Mouse (Mus musculus): ENCODE results near the gene Hist1h4c. TPM values are rescaled to one million over a fixed set of nuclear protein-coding genes. Genes with fewer than 3 reads are reported as not detected.
A peak's percentile ranks its signal among the peaks of the same experiment; 100 is the strongest.
"Not testable (repeated sequence)": the region's sequence is repeated elsewhere in the genome, so short reads cannot be mapped to it uniquely, and the experiment has no call there.

Gene Hist1h4c
- polyA plus RNA-seq, 1 experiment from 2014 or later: 3.2 TPM

- no peaks in the 10 kb centered on the region for H3K4me1 ChIP-seq (replicated peaks; ENCODE audit: control insufficient read depth, insufficient read depth)
- H3K4me2 ChIP-seq (replicated peaks; ENCODE audit: low read depth): no peak overlapping the region
- 19% methylated on average over 8 of the region's 8 CpGs for WGBS
- no peak for TF ChIP-seq EP300 (optimal IDR thresholded peaks at IDR 0.05)
- no peak for TF ChIP-seq CTCF (IDR thresholded peaks at IDR 0.05; ENCODE audit: low read depth)
- H3K9me3 ChIP-seq (ENCODE audit: control insufficient read depth, low read length): no peaks in the 10 kb centered on the region
- DNase-seq (ENCODE audit: low spot score) (peak; percentile 62), ATAC-seq (ENCODE audit: low FRiP score, low TSS enrichment) (peak; percentile 87)
- H3K36me3 ChIP-seq (ENCODE audit: control insufficient read depth, insufficient read depth, low read length): no peaks in the 10 kb centered on the region
- H3K9ac ChIP-seq (ENCODE audit: low read length): no peak overlapping the region
- no peaks in the 10 kb centered on the region for H3K27me3 ChIP-seq (ENCODE audit: control insufficient read depth, insufficient read depth, low read length)
- no peak overlapping the region for H3K27ac ChIP-seq (replicated peaks)
- H3K4me3 ChIP-seq (ENCODE audit: low read depth, low read length): no peak overlapping the region
Measured at GRCm38 (mm10) chr13:23730479-23730878, 32.2 kb upstream of the Hist1h4c start.

GRCm38 (mm10) chr13:23729706-23730105 lies 31.5 kb upstream of the Hist1h4c start:
- TF ChIP-seq CTCF (IDR thresholded peaks at IDR 0.05; ENCODE audit: low read depth) (no peak), EP300 (optimal IDR thresholded peaks at IDR 0.05) (no peak)
- Histone ChIP-seq H3K27ac (replicated peaks) (no peak overlapping the region), H3K36me3 (ENCODE audit: control insufficient read depth, insufficient read depth, low read length) (no peaks in the 10 kb centered on the region), H3K4me3 (ENCODE audit: low read depth, low read length) (no peak overlapping the region), H3K4me2 (replicated peaks; ENCODE audit: low read depth) (no peak overlapping the region), H3K4me1 (replicated peaks; ENCODE audit: control insufficient read depth, insufficient read depth) (no peaks in the 10 kb centered on the region), H3K9ac (ENCODE audit: low read length) (no peak overlapping the region), H3K27me3 (ENCODE audit: control insufficient read depth, insufficient read depth, low read length) (no peaks in the 10 kb centered on the region), H3K9me3 (ENCODE audit: control insufficient read depth, low read length) (no peaks in the 10 kb centered on the region)
- no peak for ATAC-seq (ENCODE audit: low FRiP score, low TSS enrichment)
- 90% methylated on average over 5 of the region's 5 CpGs for WGBS
- no peak for DNase-seq (ENCODE audit: low spot score)

DNA sequence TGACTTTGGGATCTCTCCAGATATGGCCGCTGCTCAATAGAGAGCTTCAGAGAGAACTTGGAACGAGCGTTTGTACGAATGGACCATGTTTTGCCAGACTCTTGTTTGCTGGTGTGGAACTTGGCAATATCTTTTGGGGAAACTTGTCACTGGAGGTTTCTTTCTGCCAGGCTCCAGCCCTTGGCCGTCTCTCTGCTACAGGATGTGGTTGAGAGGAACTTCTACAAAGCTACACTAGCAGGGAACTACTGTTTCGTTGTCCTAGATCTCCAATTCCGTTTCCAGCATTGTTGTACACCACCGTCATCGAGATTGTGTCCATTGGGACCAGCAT lies 30.9 kb upstream of the Hist1h4c start:
- Histone ChIP-seq H3K4me2 (replicated peaks; ENCODE audit: low read depth) (no peak overlapping the region), H3K4me1 (replicated peaks; ENCODE audit: control insufficient read depth, insufficient read depth) (no peaks in the 10 kb centered on the region), H3K4me3 (ENCODE audit: low read depth, low read length) (no peak overlapping the region), H3K27me3 (ENCODE audit: control insufficient read depth, insufficient read depth, low read length) (no peaks in the 10 kb centered on the region), H3K36me3 (ENCODE audit: control insufficient read depth, insufficient read depth, low read length) (no peaks in the 10 kb centered on the region), H3K9ac (ENCODE audit: low read length) (no peak overlapping the region), H3K9me3 (ENCODE audit: control insufficient read depth, low read length) (no peaks in the 10 kb centered on the region), H3K27ac (replicated peaks) (no peak overlapping the region)
- DNase-seq (ENCODE audit: low spot score): no peak
- 91% methylated on average over 9 of the region's 9 CpGs for WGBS
- ATAC-seq (ENCODE audit: low FRiP score, low TSS enrichment): no peak
- no peak for TF ChIP-seq EP300 (optimal IDR thresholded peaks at IDR 0.05)
- TF ChIP-seq CTCF (IDR thresholded peaks at IDR 0.05; ENCODE audit: low read depth): no peak

DNA sequence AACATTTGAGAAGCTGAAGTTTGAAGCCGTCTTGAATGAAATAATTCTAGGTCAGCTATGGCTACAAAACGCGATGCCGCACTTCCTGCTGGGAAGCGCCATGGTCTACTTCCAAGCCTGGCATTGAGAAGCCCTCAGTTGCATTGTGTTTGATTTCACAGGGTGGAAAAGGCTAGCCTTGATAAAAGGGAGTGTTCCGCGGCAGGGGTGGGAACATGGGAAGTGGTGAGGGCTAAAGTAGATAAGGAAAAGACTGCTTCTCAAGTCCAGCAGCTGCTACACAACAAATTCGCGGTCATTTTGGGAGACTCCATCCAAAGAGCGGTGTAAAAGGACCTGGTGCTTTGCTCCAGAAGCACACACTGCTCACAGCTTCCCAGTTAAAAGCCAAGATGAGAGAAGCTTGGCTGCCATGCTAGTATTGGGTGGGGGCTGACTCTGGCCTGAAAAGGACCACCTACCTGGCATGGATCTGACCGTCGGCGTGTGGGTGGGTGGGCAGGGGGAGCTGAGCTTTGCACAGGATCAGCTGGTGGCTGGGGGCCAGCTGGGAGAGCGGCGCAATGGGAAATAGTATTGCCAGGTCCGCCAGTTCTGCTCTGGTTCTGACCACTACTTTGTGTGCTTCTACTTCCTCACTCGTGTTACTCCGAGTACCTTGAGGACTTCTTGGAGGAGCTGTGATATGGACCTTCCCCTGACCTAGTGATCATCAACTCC lies 30.4 kb upstream of the Hist1h4c start:
- Histone ChIP-seq H3K9ac (ENCODE audit: low read length) (no peak overlapping the region), H3K9me3 (ENCODE audit: control insufficient read depth, low read length) (no peaks in the 10 kb centered on the region), H3K27me3 (ENCODE audit: control insufficient read depth, insufficient read depth, low read length) (no peaks in the 10 kb centered on the region), H3K36me3 (ENCODE audit: control insufficient read depth, insufficient read depth, low read length) (no peaks in the 10 kb centered on the region), H3K4me3 (ENCODE audit: low read depth, low read length) (no peak overlapping the region), H3K4me1 (replicated peaks; ENCODE audit: control insufficient read depth, insufficient read depth) (no peaks in the 10 kb centered on the region), H3K4me2 (replicated peaks; ENCODE audit: low read depth) (no peak overlapping the region), H3K27ac (replicated peaks) (no peak overlapping the region)
- TF ChIP-seq CTCF (IDR thresholded peaks at IDR 0.05; ENCODE audit: low read depth) (no peak), EP300 (optimal IDR thresholded peaks at IDR 0.05) (no peak)
- WGBS: 86% methylated on average over 18 of the region's 18 CpGs
- ATAC-seq (ENCODE audit: low FRiP score, low TSS enrichment) (no peak), DNase-seq (ENCODE audit: low spot score) (no peak)

DNA sequence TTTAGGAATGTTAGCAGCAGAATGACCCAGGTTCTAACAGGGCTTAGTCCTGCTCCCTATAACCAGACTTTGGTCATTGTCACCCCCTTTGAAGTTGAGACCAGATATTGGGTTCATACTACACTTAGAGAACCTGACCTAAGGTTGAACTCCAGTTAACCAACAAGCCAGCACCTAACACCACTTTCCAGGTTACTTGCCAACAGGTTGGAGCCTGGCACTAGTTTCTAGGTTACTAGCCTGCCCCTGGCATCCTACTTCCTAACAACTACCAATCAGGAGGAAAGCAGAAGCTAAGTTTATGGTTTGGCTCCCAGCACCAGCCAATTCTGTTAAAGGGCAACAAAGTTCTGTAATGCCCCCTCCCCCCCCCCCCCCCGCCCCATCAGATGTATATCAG lies 27.0 kb upstream of the Hist1h4c start:
- Histone ChIP-seq H3K4me2 (replicated peaks; ENCODE audit: low read depth) (no peak overlapping the region), H3K27ac (replicated peaks) (no peak overlapping the region), H3K9ac (ENCODE audit: low read length) (no peak overlapping the region), H3K9me3 (ENCODE audit: control insufficient read depth, low read length) (no peaks in the 10 kb centered on the region), H3K4me1 (replicated peaks; ENCODE audit: control insufficient read depth, insufficient read depth) (no peaks in the 10 kb centered on the region), H3K27me3 (ENCODE audit: control insufficient read depth, insufficient read depth, low read length) (no peaks in the 10 kb centered on the region), H3K36me3 (ENCODE audit: control insufficient read depth, insufficient read depth, low read length) (no peaks in the 10 kb centered on the region), H3K4me3 (ENCODE audit: low read depth, low read length) (no peak overlapping the region)
- DNase-seq (ENCODE audit: low spot score) (peak; percentile 10), ATAC-seq (ENCODE audit: low FRiP score, low TSS enrichment) (no peak)
- WGBS: 78% methylated on average over 1 of the region's 1 CpGs
- TF ChIP-seq CTCF (IDR thresholded peaks at IDR 0.05; ENCODE audit: low read depth) (no peak), EP300 (optimal IDR thresholded peaks at IDR 0.05) (no peak)

GRCm38 (mm10) chr13:23724239-23724638 lies 26.0 kb upstream of the Hist1h4c start:
- H3K36me3 ChIP-seq (ENCODE audit: control insufficient read depth, insufficient read depth, low read length): no peaks in the 10 kb centered on the region
- ATAC-seq (ENCODE audit: low FRiP score, low TSS enrichment) (no peak), DNase-seq (ENCODE audit: low spot score) (no peak)
- 73% methylated on average over 4 of the region's 4 CpGs for WGBS
- no peak overlapping the region for H3K9ac ChIP-seq (ENCODE audit: low read length)
- H3K9me3 ChIP-seq (ENCODE audit: control insufficient read depth, low read length): no peaks in the 10 kb centered on the region
- no peaks in the 10 kb centered on the region for H3K4me1 ChIP-seq (replicated peaks; ENCODE audit: control insufficient read depth, insufficient read depth)
- TF ChIP-seq EP300 (optimal IDR thresholded peaks at IDR 0.05) (no peak), CTCF (IDR thresholded peaks at IDR 0.05; ENCODE audit: low read depth) (no peak)
- H3K4me2 ChIP-seq (replicated peaks; ENCODE audit: low read depth): no peak overlapping the region
- H3K27ac ChIP-seq (replicated peaks): no peak overlapping the region
- H3K4me3 ChIP-seq (ENCODE audit: low read depth, low read length): no peak overlapping the region
- no peaks in the 10 kb centered on the region for H3K27me3 ChIP-seq (ENCODE audit: control insufficient read depth, insufficient read depth, low read length)

DNA sequence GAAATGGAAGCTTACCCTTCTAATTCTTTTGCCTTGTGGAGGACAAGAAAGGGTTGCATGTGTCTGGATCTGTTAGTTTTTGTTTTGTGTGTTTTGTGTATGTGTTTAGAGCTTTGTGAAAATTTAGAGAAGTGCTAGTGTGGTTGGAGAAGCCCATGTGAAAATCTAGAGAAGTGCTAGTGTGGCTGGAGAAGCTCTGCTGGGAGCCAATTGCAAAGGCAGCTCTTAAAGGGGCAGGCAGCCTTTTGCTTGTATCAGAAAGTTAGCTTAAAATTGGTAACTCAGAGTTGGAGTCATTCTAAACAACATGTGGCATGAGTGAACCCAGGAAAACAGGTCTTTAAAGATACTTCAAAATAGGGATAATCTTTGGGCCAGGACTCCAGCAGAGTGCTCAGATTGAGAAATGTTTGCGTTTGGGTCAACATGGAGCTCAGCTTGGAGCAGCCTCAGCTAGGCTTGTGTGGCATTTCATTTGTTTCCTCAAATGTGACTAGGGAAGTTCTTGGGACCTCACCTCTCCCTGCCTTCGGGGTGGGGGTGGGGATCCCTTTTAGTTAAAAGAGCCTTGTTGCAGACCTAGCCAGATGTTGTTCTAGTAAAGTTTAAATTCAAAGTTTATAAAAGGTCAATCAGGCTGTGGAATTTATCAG lies 19.5 kb upstream of the Hist1h4c start:
- not testable (repeated sequence) for H3K4me1 ChIP-seq (replicated peaks; ENCODE audit: control insufficient read depth, insufficient read depth); DNase-seq (ENCODE audit: low spot score); H3K27ac ChIP-seq (replicated peaks); H3K9ac ChIP-seq (ENCODE audit: low read length); H3K4me3 ChIP-seq (ENCODE audit: low read depth, low read length); ATAC-seq (ENCODE audit: low FRiP score, low TSS enrichment); H3K9me3 ChIP-seq (ENCODE audit: control insufficient read depth, low read length); H3K27me3 ChIP-seq (ENCODE audit: control insufficient read depth, insufficient read depth, low read length); H3K4me2 ChIP-seq (replicated peaks; ENCODE audit: low read depth); H3K36me3 ChIP-seq (ENCODE audit: control insufficient read depth, insufficient read depth, low read length)
- 8% methylated on average over 2 of the region's 2 CpGs for WGBS
